Mouse (Mus musculus): ENCODE data around the gene Limch1.

Gene Limch1

DNA sequence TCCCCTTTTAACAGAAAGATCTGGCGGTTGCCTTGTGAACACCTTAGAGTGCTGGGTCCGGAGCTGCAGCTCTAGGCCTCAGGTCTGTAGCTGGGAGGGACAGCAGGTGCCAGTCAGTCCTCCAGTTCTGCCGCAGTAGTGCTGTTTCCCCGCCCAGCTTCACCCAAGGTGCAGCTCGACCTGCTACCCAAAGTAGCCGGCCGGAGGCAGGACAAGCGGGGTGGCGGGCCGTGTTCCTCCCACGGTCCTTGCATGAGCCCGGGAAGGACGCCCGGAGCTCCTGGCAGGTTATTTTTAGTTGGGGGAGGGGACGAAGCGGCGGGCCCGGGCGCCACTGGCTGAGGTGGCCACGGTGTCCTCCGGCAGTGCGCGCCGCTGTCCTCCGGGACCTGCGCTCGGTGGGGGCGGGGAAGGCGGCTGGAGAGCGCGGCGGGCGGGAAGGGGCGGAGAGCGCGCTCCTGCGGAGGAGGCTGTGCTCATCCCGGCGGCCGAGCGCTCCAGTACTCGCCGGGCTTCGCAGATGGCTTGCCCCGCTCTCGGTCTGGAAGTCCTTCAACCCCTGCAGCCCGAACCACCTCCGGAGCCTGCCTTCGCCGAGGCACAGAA lies at the start of gene Limch1:
TSS of gene Limch1 (plus strand) at position 438 of the 606 bp plus-strand sequence.
- no peak for DNase-seq (ENCODE audit: low spot score in 2 of 2)

DNA sequence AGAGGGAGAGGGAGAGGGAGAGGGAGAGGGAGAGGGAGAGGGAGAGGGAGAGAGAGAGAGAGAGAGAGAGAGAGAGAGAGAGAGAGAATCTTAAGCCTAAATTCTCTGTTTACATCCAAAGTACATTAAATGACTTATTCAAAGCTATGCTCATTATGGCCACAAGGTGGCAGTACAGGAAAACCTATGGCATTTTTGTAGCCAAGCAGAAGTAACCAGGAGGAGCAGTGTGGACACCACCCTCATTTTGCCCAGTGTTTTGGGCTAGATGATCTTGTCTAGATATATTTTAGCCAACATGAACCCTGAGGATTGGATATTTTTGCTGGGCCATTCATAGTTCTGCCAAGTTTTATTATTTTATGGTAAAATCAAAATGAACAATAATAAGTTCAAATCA lies 48.5 kb upstream of the Limch1 start:
- peak; percentile 4 to 20 for DNase-seq (ENCODE audit: low spot score in 2 of 2)

DNA sequence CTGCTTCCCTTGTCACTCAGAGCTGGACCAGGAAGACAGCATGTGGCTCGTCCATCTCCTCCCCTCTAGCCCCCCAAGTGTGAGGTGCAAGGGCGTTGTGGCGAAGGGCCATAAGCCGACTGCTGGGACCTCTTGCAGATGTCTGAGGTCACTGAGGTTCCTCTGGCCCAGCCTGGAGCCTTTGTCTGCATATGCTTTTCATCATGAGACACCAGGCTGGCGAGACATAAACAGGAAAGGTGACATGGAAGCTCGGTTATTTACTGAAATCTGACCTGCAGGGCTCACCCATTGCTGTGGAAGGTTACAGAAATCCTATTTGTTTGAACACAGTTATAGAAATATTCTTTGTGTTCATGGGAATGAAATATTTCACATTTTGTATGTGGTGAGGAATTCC lies 45.7 kb upstream of the Limch1 start:
- no peak for DNase-seq (ENCODE audit: low spot score in 2 of 2)

DNA sequence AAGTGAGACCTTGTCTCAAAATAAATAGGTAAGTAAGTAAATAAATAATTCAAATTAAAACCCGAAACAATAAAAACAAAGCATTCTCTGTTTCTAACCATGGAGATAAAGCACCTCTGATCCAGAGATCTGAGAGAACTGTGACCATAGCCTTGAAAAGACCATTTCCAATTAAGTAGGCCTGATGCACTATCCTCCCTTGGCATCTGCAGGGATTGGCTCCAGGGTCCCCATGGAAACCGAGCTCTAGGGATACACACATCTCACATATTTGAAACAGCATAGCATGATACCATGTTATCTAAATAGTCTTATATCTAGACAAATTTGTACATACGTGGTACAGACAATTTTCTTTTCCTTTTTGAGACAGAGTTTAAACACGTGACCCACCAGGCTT lies 43.7 kb upstream of the Limch1 start:
- no peak for DNase-seq (ENCODE audit: low spot score in 2 of 2)

DNA sequence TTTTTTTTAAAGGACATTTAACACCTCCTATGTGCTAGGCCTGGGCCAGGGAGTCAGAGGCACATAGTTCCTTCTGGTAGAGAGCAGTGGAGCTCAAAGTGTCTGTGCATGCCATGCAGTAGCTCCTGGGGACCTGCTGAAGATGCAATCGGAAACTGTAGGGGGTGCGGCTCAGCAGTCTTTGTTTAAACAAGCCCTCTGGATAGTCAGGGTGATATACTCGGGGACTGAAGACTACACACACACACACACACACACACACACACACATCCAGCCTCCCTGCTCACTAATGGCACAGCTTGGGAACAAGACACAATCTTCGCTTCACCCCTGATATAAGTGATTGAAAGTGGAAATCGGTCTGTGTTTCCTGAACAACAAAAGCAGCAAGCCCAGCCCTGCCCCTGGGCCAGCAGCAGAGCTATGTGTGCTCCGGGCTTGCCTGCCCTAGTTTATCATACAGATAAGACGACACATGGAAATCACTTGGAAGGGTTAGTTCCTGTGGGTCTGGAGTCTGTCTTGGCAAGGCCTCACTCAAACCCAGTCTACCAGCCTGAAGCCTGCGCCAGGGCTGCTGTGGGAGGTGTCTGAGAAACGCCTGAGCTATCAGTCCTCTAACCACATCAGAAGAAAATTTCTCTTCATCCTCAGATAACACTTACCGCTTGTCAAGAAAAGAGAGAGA lies 42.2 kb upstream of the Limch1 start:
- DNase-seq (ENCODE audit: low spot score in 2 of 2), result no peak

DNA sequence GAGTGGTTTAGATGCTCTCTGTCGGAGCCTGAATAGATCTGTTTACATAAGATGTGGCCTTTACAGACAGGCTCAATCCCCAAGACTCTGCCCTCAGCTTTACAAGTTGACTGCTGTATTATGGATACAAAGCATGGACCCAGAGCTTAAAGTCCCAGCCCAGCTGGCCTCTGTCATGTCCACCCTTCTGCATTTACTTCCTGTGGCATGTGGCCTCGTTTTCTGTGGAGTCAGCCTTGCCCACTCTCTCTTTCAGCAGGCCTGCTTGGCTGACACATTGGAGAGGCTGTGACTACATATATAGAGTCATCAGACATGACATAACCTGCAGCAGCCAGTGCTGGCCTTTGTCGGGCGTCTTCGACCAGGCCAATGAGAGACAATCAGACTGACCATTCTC lies 37.8 kb upstream of the Limch1 start:
- DNase-seq (ENCODE audit: low spot score in 2 of 2), result no peak

DNA sequence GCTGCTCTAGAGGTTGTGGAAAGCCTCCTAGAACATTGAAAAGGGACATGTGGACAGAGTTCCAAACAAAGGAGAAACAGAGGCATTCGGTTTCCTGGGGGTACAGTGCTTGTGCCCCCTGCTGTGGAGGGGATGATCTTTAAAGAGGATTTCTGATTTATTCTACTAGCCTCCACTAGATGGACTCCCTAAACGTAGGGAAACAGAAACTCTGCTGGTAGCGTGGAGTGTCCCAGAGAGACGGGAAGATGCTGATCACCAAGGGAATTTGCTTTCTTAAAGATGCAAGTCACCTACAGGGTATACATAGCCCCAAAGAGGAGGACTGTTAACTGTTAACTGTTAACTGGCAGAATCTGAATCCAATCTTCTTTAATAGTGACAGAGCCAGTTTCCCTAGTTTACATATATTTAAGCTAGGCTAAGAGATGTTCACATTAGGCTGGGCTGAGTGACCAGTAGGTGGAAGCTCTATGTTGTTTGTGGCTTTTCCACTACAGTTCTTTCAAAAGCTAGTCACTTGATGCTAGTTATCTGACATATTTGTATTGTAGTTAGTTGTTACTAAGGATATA lies 35.1 kb upstream of the Limch1 start:
- DNase-seq (ENCODE audit: low spot score in 2 of 2), result no peak

DNA sequence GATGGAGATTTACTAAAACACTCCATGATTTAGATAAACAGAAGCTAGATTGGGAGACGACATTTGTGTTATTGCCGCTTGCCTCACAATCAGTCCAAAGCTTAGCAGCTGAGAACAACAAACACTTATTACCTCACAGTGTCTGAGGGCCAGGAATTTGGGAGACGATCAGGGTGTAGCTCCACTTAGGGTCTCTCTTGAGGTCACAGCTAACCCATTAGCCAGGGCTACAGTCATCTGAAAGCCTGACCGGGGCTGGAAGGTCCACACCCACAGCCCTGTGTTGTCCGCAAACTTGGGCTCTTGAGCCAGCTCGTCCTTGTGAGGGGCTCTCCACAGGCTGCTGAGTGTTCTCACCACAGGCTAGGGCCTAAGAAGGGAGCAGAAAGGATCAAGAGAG lies 32.8 kb upstream of the Limch1 start:
- DNase-seq (ENCODE audit: low spot score in 2 of 2), result no peak

DNA sequence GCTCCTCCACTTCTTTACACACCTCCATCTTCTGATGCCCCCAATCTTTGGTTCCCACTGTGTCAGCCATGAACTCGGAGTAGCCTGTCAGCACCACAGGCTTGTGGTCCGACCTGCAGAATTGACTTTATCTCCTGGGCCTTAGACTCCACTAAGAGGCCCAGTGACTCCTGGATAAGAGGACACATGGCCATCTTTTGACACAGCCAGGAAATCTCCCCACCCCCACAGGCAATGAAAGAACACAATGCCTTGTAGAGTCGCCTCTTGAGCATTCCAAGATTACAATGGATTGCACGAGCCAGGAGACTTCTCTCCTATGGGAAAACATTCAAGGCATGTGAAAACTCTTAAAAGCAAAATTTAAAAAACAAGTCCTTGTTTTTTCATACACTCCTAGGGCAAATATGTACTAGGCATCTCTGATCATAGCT lies 30.1 kb upstream of the Limch1 start:
- no peak for DNase-seq (ENCODE audit: low spot score in 2 of 2)

DNA sequence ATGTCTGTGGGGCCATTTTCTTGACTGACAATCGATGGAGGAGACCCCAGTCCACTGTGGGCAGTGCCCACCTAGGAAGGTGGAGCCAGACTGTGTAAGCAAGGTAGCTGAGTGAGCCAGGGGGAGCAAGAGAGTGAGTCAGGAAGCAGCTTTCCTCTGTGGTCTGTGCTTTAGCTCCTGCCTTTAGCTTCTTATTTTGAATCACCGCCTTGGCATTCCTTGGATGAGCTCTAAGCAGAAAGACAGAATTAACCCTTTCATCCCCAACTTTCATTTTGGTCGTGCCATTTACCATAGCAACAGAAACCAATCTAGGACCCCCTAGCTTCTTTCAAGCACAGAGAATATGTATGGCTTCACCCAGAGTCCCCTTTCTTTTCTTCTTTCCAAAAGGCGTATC lies 27.7 kb upstream of the Limch1 start:
- no peak for DNase-seq (ENCODE audit: low spot score in 2 of 2)

DNA sequence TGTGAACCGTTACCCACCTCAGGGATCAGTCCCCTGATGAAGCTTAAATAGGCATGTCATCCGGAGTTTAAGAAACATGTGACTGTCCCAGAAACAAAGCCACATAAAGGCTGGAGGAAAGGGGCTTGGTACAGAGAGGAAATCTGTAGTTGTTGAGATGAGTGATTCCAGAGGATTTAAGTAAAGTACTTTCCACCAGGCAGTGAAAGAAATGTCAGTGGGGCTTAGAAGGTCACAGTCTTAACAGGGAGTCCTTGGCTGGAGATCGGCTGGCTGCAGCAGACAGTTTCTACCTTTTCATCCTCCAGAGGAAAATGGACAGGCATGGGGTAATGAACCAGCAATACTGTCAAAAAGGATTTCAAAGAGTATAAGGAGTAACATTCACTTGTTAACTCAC lies 27.2 kb upstream of the Limch1 start:
- DNase-seq (ENCODE audit: low spot score in 2 of 2), result no peak

DNA sequence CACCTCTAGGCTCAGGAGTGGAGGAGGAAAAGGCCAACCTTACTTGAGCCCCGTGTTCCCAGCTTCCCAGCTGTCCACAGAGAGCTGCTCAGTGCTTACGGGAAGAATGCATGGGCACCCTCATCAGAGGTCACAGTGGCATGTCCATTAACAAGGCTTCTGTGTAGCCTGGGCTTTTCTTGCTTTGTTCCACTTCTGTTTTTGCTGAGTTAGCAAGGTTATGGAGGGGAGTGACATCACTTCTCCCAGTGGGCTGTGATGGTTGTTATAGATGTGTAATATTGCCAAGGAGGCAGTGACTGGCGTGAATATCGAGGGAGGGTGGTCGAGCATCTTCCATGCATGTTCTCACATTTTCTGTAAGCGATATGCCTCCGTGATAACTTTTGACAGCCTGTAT lies 26.7 kb upstream of the Limch1 start:
- no peak for DNase-seq (ENCODE audit: low spot score in 2 of 2)

DNA sequence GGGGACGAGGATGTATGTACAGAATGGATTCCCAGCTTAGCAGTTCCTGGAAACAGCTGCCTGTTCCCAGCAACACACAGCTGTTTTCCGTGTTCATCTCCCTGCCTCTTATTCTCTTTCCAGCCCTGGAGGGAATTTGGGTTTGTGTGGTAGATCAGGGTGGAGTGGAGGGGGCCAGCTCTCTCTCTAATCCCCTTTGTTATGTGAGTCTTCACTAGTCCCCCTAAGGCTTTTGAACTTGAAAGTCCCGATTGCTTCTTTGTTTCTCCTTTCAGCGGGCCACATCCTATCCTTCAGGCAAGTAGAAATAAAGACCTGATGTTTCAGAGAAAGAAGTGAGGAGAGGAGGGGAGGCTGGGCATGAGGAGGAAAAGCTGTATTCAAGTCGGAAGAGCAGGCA lies 24.7 kb upstream of the Limch1 start:
- DNase-seq (ENCODE audit: low spot score in 2 of 2), result no peak

DNA sequence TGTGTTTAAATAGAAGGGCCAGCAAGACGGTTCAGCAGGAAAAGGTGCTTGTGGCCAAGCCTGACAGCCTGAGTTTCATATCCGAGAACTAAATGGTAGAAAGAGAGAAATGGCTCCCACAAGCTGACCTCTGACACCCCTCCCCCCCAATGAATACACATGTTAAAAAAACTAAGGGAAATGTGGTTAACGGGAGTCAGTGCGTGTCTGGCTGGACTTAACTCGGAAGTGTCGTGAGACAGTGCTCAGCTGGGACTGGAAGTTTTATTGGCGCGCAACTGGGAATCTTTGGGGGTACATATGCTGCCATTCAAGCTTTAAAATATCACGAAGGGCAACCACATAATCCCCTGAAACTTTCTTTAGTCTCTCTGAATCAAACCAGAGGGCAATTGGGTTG lies 23.0 kb upstream of the Limch1 start:
- DNase-seq (ENCODE audit: low spot score in 2 of 2), result no peak

DNA sequence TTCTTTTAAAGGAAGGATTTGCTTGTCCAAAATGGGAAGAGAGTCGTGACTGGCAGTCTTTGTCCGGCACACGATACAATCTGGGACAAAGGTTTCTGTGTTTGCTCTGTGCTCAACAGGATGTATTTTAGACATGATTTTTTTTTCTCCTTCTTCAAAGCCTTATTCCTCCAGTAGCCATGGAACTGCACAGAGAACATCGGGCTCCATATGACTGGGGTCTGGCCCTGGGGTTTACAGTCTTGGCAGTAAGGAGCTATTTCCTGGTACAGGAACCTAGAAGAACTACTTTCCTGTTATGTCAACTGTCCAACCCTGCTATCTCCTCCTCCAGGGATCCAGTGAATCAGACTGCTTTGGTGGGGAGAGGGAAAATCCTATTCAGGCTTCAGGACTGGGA lies 22.6 kb upstream of the Limch1 start:
- no peak for DNase-seq (ENCODE audit: low spot score in 2 of 2)

DNA sequence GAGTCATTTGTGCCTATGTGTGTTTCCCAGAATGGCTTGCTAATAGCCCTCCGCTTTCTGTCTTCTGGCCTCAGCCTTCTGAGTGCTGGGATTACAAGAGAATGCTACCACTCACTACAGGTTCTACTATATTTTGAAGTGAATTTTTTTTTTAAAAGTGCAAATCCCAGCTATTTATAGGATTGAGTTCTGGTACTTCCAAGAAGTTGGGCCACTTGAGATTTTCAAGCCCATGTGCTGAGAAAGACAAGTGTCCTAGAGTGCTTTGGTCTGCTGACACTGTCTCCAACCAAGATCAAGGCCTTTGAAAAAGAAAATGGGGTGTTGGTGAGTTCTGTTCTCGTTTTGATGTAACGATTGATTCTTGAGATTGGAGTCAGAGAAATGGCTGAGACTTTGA lies 22.0 kb upstream of the Limch1 start:
- no peak for DNase-seq (ENCODE audit: low spot score in 2 of 2)

DNA sequence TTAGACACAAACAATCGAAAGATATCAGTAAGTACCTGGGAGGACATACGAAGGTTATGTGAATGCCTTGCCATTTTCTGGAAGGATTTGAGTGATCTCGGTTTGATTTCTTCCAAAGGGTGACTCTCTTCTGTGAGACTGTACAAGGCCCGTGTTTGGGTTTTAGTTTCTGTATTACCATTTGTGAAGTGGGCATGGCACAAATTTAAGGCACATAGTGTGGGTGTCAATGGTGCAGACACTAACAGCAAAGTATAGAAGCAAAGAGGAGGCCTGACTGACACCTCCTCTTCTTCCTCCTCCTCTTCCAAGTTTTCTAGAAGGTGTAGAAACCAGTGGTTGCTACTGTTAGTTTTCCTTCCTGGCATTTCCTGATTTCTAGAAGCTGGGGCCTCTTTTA lies 16.3 kb upstream of the Limch1 start:
- no peak for DNase-seq (ENCODE audit: low spot score in 2 of 2)

DNA sequence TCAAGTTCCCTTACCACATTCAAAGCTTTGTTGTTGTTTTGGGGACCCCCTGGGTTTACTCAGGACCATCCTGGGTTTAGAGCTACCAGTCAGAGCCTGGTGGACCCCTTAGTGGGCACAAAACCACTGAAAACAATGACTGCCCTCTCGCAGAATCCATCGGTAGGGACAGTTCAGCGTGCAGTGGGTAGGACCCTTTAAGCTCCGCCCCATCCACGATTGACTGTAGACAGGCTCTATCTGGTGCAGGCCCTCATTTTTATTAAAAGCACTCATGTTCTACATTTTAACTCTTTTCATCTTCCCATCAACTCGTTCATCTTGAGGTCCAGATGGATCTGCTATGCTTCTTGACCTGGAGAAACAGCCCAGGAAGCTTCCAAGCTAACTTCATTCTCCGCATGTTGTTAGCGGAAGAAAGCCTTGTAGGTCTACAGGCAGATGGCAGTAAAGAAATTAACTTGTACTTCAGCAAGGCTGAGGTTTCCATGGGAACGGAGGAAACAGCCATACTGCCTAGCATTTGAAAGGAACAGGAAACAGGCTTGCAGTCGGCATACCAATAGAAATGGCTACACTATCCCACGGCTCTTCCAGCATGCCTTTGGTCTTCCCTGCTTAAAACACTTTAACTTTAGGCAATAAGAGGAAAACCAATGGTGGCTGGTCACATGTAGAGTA lies 14.9 kb upstream of the Limch1 start:
- no peak for DNase-seq (ENCODE audit: low spot score in 2 of 2)

DNA sequence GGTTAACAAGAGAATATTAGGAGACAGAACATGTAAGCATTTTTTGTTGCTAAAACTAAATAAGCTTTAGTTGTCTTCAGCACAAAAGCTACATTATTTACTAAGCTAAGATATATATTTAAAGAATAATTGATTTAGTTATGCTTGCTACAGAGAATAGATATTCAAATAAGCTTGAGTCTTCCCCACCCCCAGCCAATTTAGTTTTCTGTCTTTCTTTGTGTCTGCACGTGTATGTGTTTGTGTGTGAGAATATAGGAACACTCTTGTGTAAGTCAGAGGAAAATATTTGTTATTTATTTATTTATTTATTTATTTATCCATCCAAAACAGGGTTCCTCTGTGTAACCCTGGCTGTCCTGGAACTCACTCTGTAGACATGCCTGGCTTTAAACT lies 14.3 kb upstream of the Limch1 start:
- DNase-seq (ENCODE audit: low spot score in 2 of 2), result no peak

DNA sequence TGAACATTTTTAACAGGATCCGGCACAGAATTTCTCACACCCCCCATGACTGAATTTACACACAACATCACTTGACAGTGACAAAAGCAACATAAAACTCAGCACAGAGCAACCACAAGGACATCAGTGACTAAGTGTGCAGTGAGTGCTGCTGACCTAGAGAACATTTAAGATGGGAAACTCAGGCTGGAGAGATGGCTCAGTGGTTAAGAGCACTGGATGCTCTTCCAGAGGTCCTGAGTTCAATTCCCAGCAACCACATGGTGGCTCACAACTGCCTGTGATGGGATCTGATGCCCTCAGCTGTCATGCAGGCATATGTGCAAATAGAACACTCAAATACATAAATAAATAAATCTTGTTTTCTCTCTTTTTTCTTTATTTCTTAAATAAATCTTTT lies 12.1 kb upstream of the Limch1 start:
- no peak for DNase-seq (ENCODE audit: low spot score in 2 of 2)

DNA sequence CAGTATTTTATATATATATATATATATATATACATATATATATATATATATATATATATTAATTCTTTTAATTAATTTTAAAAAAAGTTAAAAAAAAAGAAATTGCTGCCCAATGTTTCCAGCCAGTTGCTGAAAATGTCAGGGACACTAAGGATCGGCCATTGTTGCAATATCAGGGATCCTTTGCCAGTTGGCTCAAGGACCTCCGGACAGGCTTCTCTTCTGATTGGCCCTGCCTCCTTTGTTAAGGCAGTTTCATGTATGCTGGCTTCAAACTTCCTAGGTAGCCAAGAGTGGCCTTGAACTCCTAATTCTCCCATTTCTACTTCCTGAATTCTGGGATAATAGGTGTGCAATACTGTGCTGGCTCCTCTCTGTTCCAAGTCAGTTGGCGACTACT lies 6.3 kb upstream of the Limch1 start:
- DNase-seq (ENCODE audit: low spot score in 2 of 2), result no peak

DNA sequence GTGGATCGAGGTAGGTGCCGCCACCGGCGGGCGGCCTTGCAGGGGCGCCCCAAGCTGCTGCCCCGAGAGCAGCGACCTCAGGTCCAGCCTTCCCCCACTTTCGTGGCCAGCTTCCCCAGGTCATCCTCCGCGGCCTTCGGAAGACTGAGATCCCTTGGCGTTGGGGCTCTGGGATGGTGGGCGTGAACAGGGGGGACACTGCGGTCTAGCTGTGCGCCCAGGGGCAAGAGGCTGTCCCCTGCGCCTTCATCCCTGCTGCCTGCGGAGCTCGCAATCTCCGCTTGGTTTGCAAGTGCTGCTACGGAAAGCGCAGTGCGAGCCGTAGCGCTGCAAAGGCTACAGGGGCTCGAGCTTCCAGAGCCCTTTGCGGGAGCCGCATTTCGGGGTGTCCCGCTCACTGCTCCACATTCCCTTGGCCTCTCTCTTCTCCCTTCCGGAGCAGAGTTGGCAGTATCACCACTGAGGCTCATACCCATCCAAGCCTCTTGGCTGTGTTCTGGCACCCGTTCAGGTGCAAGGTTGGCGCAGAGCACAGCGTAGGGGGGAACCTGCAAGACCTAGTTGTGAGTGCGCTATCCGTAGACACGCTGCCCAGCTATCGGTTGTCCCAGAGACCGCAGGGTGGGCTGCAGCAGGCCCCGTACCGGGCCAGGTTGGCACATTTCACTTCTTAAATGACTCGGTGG lies 512 bp downstream of the Limch1 start:
- no peak for DNase-seq (ENCODE audit: low spot score in 2 of 2)

All from natural killer cell, adult 2 months (primary cell).